In the genomic region with DNA sequence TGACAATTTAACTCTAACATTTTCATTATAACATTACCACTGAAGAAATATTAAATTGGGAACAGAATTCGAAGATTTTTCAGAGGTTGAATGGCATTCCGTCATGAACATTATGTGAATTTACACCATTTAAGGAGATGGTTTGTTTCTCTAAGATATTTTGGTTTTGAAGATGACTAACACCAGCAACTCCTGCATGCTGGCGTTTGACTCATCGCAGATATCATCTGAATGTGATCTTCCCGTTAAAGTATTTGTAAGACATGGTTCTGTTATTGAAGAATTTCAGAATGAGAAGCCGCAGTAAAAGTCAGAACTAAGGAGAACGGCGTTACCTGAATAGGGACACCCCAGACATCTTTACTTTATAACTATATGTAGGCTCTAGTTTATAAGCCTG, we compare ENCODE assay signal across 22 mouse cellular contexts. TPM values are rescaled to one million over a fixed set of nuclear protein-coding genes. Genes with fewer than 3 reads are reported as not detected.
"Had no signal": no experiment of that assay in that cellular context is flagged by ENCODE, and none has a peak within 500 bp of the region (broad histone marks: within the 10 kb centered on the region; RNA-seq: fewer than 3 reads in every experiment).

No protein-coding gene starts in this region.

- DNase-seq: lung, adult 2 months; lung, postnatal 14 days; lung, postnatal 36 days; retina, postnatal 1 day; right cerebral cortex, adult 18-20 months; right cerebral cortex, postnatal 25 days; right cerebral cortex, postnatal 4 days; spleen, adult 18-20 months; thymus, adult 18-20 months; thymus, postnatal 14 days; thymus, postnatal 36 days had no signal

- H3K36me3 ChIP-seq: lung, embryonic 15.5 days; midbrain, embryonic 13.5 days; midbrain, embryonic 15.5 days; neural tube, embryonic 13.5 days; neural tube, embryonic 15.5 days had no signal

- H3K4me3 ChIP-seq: lung, embryonic 15.5 days; megakaryocyte, embryonic 14.5 days; midbrain, embryonic 13.5 days; midbrain, embryonic 15.5 days; neural tube, embryonic 13.5 days; neural tube, embryonic 15.5 days had no signal

- H3K4me2 ChIP-seq: lung, embryonic 15.5 days; midbrain, embryonic 11.5 days; midbrain, embryonic 13.5 days; midbrain, embryonic 15.5 days; neural tube, embryonic 13.5 days; neural tube, embryonic 15.5 days had no signal

- ATAC-seq: lung, postnatal 0 days; midbrain, embryonic 13.5 days; midbrain, embryonic 15.5 days had no signal

- H3K27me3 ChIP-seq: lung, embryonic 15.5 days; midbrain, embryonic 13.5 days; midbrain, embryonic 15.5 days; neural tube, embryonic 15.5 days had no signal

RNA-seq across cellular contexts. Expression of a gene that starts 5.6 kb away (rescaled TPM):
- total RNA-seq: megakaryocyte progenitor cell, adult 5-6 weeks; monocyte, adult 5-6 weeks had no signal
- polyA plus RNA-seq: macrophage had no signal
